Mouse (Mus musculus): ENCODE measurements around the gene Gm49388. TPM values are rescaled to one million over a fixed set of nuclear protein-coding genes. Genes with fewer than 3 reads are reported as not detected.

The Gm49388 gene
- polyA plus RNA-seq, 1 experiment from 2014 or later = not detected

GRCm38 (mm10) chr7:127797076-127797845, 11.9 kb downstream of the Gm49388 start:
- Histone ChIP-seq H3K4me3 (no peak overlapping the region), H3K36me3 (peaks cover 89% of the 10 kb centered on the region), H3K4me1 (peaks cover 19% of the 10 kb centered on the region), H3K27me3 (no peaks in the 10 kb centered on the region), H3K9ac (no peak overlapping the region), H3K9me3 (no peaks in the 10 kb centered on the region), H3K4me2 (no peak overlapping the region), H3K27ac (no peak overlapping the region)
- no peak for ATAC-seq (ENCODE audit: insufficient number of reproducible peaks, low FRiP score, low TSS enrichment, low read depth)
- WGBS = 91% methylated on average over 23 of the region's 23 CpGs

GRCm38 (mm10) chr7:127798591-127798990, 13.2 kb downstream of the Gm49388 start:
- no peak for ATAC-seq (ENCODE audit: insufficient number of reproducible peaks, low FRiP score, low TSS enrichment, low read depth)
- Histone ChIP-seq H3K9ac (no peak overlapping the region), H3K4me3 (no peak overlapping the region), H3K27ac (no peak overlapping the region), H3K27me3 (no peaks in the 10 kb centered on the region), H3K36me3 (peaks cover 86% of the 10 kb centered on the region), H3K4me2 (no peak overlapping the region), H3K9me3 (no peaks in the 10 kb centered on the region), H3K4me1 (peaks cover 19% of the 10 kb centered on the region)
- WGBS = 89% methylated on average over 4 of the region's 4 CpGs

DNA sequence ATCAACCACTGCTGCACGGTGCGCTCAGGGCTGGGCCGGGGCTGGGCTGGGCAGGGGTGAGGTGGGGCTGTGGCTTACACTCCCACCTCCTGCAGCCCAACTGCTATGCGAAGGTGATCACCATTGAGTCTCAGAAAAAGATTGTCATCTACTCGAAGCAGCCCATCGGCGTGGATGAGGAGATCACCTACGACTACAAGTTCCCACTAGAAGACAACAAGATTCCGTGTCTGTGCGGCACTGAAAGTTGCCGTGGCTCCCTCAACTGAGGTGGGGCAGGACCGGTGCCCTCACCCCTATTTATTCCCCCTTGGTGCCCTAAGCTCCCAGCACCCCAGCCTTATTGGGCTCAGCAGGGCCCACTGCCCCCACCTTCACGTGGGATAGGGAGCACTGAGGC, 13.8 kb downstream of the Gm49388 start:
- Histone ChIP-seq H3K4me2 (no peak overlapping the region), H3K27me3 (no peaks in the 10 kb centered on the region), H3K27ac (0 out of 2 replicates have a peak overlapping the region, but pooled peaks have one; percentile 67), H3K9ac (no peak overlapping the region), H3K4me1 (peaks cover 19% of the 10 kb centered on the region), H3K36me3 (peaks cover 83% of the 10 kb centered on the region), H3K4me3 (no peak overlapping the region), H3K9me3 (no peaks in the 10 kb centered on the region)
- no peak for ATAC-seq (ENCODE audit: insufficient number of reproducible peaks, low FRiP score, low TSS enrichment, low read depth)
- WGBS = 88% methylated on average over 13 of the region's 13 CpGs

DNA sequence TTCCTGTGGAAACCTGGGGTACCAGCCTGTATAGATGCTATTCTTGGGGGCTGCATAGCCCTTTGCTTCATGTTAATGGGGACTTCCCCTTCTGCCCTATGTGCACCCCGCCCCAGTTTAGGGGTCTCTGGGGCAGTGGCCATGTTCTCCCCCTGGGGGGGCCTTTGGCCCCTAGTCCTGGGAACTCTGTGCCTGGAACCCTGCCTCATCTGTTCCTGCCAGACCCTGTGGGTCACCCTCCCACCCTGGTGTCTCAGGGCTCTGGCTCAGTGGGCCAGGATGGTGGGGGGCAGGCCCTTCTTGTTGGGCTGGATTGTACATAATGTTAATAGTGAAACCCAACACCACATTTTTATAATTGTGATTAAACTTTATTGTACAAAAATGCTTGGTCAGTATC, 14.3 kb downstream of the Gm49388 start:
- 88% methylated on average over 1 of the region's 1 CpGs for WGBS
- ATAC-seq (ENCODE audit: insufficient number of reproducible peaks, low FRiP score, low TSS enrichment, low read depth) = no peak
- H3K9ac ChIP-seq = no peak overlapping the region

GRCm38 (mm10) chr7:127800435-127801009, 15.1 kb downstream of the Gm49388 start, which contains the start of gene Hsd3b7:
Gene Hsd3b7, plus strand, starts transcription at chr7:127800604.
- peaks cover 77% of the 10 kb centered on the region for H3K36me3 ChIP-seq
- peak within 1 kb of the TSS; percentile 33 for H3K4me3 ChIP-seq
- ATAC-seq (ENCODE audit: insufficient number of reproducible peaks, low FRiP score, low TSS enrichment, low read depth) = peak; percentile 66
- H3K4me1 ChIP-seq = peaks cover 19% of the 10 kb centered on the region
- no peaks in the 10 kb centered on the region for H3K9me3 ChIP-seq
- peak within 1 kb of the TSS; percentile 67 for H3K27ac ChIP-seq
- peak within 1 kb of the TSS; percentile 44 for H3K4me2 ChIP-seq
- H3K27me3 ChIP-seq = no peaks in the 10 kb centered on the region
- WGBS = 32% methylated on average over 6 of the region's 6 CpGs
- H3K9ac ChIP-seq = no peak within 1 kb of the TSS

More for the DNA sequence above, 14.3 kb downstream of the Gm49388 start:
- Histone ChIP-seq H3K9me3 (no peaks in the 10 kb centered on the region), H3K36me3 (peaks cover 82% of the 10 kb centered on the region), H3K4me1 (peaks cover 19% of the 10 kb centered on the region), H3K27ac (peak overlapping the region; percentile 67), H3K4me3 (no peak overlapping the region), H3K27me3 (no peaks in the 10 kb centered on the region), H3K4me2 (no peak overlapping the region)

DNA sequence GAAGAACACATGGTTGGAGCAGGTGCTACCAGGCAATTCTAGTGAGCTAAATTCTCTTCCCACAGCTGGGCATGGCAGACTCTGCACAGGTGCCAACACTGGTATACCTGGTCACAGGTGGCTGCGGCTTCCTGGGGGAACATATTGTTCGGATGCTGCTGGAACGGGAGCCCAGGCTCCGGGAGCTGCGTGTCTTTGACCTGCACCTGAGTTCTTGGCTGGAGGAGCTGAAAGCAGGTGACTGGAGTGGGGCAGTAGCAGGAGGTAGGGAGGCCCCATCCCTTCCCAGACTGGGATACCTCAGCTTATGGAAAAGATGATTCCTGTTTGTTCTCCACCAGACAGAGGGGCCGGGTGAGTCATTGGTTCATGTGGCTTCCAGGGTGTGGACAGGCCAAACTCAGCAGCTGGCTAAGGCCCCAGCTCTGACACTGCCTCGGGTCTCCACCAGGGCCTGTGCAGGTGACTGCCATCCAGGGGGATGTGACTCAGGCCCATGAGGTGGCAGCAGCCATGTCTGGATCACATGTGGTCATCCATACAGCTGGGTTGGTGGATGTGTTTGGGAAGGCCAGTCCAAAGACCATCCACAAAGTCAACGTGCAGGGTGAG, 15.7 kb downstream of the Gm49388 start:
- ATAC-seq (ENCODE audit: insufficient number of reproducible peaks, low FRiP score, low TSS enrichment, low read depth) = no peak
- peaks cover 73% of the 10 kb centered on the region for H3K36me3 ChIP-seq
- no peaks in the 10 kb centered on the region for H3K9me3 ChIP-seq
- H3K4me1 ChIP-seq = peaks cover 19% of the 10 kb centered on the region
- peak overlapping the region; percentile 44 for H3K4me2 ChIP-seq
- peak overlapping the region; percentile 33 for H3K4me3 ChIP-seq
- H3K27me3 ChIP-seq = no peaks in the 10 kb centered on the region
- 90% methylated on average over 8 of the region's 8 CpGs for WGBS
- H3K9ac ChIP-seq = no peak overlapping the region
- peak overlapping the region; percentile 67; the same call in 1 of the 2 replicates for H3K27ac ChIP-seq

DNA sequence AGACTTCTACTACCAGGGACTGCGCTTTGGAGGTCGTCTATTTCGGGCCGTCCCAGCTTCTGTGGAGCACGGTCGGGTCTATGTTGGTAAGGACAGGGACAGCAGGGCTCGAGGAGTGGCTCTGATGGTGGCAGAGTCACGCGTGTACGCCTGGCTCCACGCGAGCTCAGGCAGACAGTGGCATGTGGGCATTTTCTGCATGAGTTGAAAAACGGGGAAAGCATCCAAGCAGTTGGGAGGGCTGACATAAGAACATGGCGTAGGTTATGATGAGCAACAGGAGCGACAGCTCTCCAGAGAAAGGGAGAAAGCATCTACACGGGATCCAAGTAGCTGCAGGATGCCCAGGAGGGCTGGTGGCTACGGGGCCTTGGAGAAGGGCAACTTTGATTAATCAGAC, 16.9 kb downstream of the Gm49388 start:
- Histone ChIP-seq H3K27ac (no peak overlapping the region), H3K27me3 (no peaks in the 10 kb centered on the region), H3K4me2 (no peak overlapping the region), H3K36me3 (peaks cover 64% of the 10 kb centered on the region), H3K4me3 (no peak overlapping the region), H3K9ac (no peak overlapping the region), H3K9me3 (no peaks in the 10 kb centered on the region), H3K4me1 (peaks cover 19% of the 10 kb centered on the region)
- no peak for ATAC-seq (ENCODE audit: insufficient number of reproducible peaks, low FRiP score, low TSS enrichment, low read depth)
- 91% methylated on average over 17 of the region's 17 CpGs for WGBS

- H3K27ac ChIP-seq = no peak overlapping the region
- no peaks in the 10 kb centered on the region for H3K27me3 ChIP-seq
- H3K4me2 ChIP-seq = no peak overlapping the region
- ATAC-seq (ENCODE audit: insufficient number of reproducible peaks, low FRiP score, low TSS enrichment, low read depth) = no peak
- H3K4me1 ChIP-seq = no peaks in the 10 kb centered on the region
- no peak overlapping the region for H3K9ac ChIP-seq
- peaks cover 56% of the 10 kb centered on the region for H3K36me3 ChIP-seq
- H3K4me3 ChIP-seq = no peak overlapping the region
- H3K9me3 ChIP-seq = no peaks in the 10 kb centered on the region
- 77% methylated on average over 5 of the region's 5 CpGs for WGBS
Measured at GRCm38 (mm10) chr7:127808821-127809220, 23.4 kb downstream of the Gm49388 start.

DNA sequence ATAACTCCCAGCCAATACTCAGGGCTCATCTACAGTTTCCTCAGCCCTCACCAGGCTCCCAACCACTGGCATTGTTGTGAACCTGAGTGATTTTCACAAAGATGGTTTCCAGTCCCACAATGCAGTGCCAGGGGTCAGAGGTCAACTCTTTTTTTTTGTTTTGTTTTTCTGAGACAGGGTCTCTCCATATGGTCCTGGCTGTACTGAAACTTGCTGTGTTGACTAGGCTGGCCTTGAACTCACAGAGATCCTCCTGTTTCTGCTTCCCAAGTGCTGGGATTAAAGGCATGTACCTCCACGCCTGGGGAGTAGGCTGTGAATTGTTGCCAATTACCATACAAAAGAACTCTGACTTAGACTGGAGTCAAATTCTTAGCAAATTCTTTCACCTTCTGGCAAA, 24.4 kb downstream of the Gm49388 start:
- peaks cover 3% of the 10 kb centered on the region for H3K4me1 ChIP-seq
- H3K36me3 ChIP-seq = peaks cover 59% of the 10 kb centered on the region
- ATAC-seq (ENCODE audit: insufficient number of reproducible peaks, low FRiP score, low TSS enrichment, low read depth) = no peak
- no peak overlapping the region for H3K4me3 ChIP-seq
- H3K27ac ChIP-seq = no peak overlapping the region
- no peaks in the 10 kb centered on the region for H3K9me3 ChIP-seq
- WGBS = 92% methylated on average over 1 of the region's 1 CpGs
- H3K4me2 ChIP-seq = no peak overlapping the region
- no peak overlapping the region for H3K9ac ChIP-seq
- H3K27me3 ChIP-seq = no peaks in the 10 kb centered on the region

- ATAC-seq (ENCODE audit: insufficient number of reproducible peaks, low FRiP score, low TSS enrichment, low read depth) = no peak
- H3K9ac ChIP-seq = no peak overlapping the region
- peaks cover 3% of the 10 kb centered on the region for H3K4me1 ChIP-seq
- no peaks in the 10 kb centered on the region for H3K27me3 ChIP-seq
- no peak overlapping the region for H3K4me2 ChIP-seq
- H3K36me3 ChIP-seq = peaks cover 57% of the 10 kb centered on the region
- 80% methylated on average over 10 of the region's 10 CpGs for whole genome bisulfite sequencing
- H3K9me3 ChIP-seq = no peaks in the 10 kb centered on the region
- no peak overlapping the region for H3K27ac ChIP-seq
- H3K4me3 ChIP-seq = no peak overlapping the region
Measured at GRCm38 (mm10) chr7:127810650-127811049, 25.2 kb downstream of the Gm49388 start.

DNA sequence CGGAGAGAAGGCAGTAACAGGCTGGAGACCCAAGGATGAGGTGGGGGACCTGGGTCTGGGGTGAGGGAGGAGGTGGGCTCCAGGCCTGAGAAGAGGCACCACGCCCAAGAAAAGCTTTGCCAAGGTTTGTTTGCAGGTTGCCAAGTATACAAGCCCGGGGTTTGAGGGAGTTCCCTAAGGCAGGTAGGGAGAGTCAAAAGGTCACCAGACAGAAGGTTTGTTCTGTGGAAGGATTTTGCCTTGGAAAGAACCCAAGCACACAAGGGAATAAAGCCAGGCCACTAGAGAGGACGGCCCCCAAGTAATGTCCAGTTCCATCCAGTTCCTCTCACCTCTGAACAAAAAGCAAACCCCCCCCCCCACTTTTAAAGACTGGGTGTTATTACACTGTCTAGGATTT, 25.8 kb downstream of the Gm49388 start:
- H3K36me3 ChIP-seq = peaks cover 56% of the 10 kb centered on the region
- H3K4me3 ChIP-seq = no peak overlapping the region
- H3K27me3 ChIP-seq = no peaks in the 10 kb centered on the region
- H3K27ac ChIP-seq = no peak overlapping the region
- no peak overlapping the region for H3K4me2 ChIP-seq
- no peak overlapping the region for H3K9ac ChIP-seq
- 82% methylated on average over 4 of the region's 4 CpGs for WGBS
- H3K4me1 ChIP-seq = peaks cover 8% of the 10 kb centered on the region
- no peak for ATAC-seq (ENCODE audit: insufficient number of reproducible peaks, low FRiP score, low TSS enrichment, low read depth)
- no peaks in the 10 kb centered on the region for H3K9me3 ChIP-seq

DNA sequence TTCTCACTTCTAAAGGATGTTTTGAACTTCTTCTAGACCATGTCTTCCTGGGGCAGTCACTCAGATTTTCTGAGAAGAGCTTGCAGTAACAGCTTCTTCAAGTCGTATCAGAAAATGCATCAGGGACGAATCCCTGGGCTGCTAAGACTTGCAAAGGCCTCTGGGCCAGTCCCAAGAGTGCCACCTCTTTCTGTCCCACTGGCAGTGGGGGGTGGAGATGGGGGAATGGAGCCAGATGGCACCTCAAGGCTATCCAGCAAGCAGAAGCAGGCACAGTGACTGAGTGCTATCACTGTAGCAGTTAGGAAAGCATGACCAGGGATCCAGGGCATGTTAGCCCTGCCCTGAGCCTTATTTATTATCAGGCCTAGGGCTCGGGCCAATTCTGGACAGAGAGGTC, 26.9 kb downstream of the Gm49388 start:
- Histone ChIP-seq H3K27me3 (no peaks in the 10 kb centered on the region), H3K4me2 (no peak overlapping the region), H3K36me3 (peaks cover 53% of the 10 kb centered on the region), H3K4me3 (no peak overlapping the region), H3K9ac (no peak overlapping the region), H3K27ac (no peak overlapping the region), H3K4me1 (peaks cover 8% of the 10 kb centered on the region), H3K9me3 (no peaks in the 10 kb centered on the region)
- 78% methylated on average over 3 of the region's 3 CpGs for WGBS
- ATAC-seq (ENCODE audit: insufficient number of reproducible peaks, low FRiP score, low TSS enrichment, low read depth) = no peak

Measured in limb, embryonic 15.5 days (tissue).